Mouse (Mus musculus) liver, embryonic 12.5 days (tissue): ENCODE results near the gene Retn. TPM values are rescaled to one million over a fixed set of nuclear protein-coding genes. Genes with fewer than 3 reads are reported as not detected.

Experiments used
- ATAC-seq: fragments of 200-750 bp; cut with Nextera tagmentation; 2 replicates; pipeline ENCODE4 v1.8.0; 2017; ENCODE audit warnings: moderate number of reproducible peaks, mild to moderate bottlenecking, moderate library complexity
- H3K27ac ChIP-seq: fragments of 300-500 bp; sonication (generic); 2 replicates; pipeline ENCODE4 v1.5.1; 2016; ENCODE audit warnings: mild to moderate bottlenecking
- H3K27me3 ChIP-seq: fragments of 300-500 bp; sonication (generic); replicated peaks from 2 replicates; pipeline ENCODE4 v1.6.1; 2016; ENCODE audit warnings: mild to moderate bottlenecking, moderate library complexity
- H3K36me3 ChIP-seq: fragments of 300-500 bp; sonication (generic); 2 replicates; pipeline ENCODE4 v1.6.1; 2016; ENCODE audit warnings: mild to moderate bottlenecking, moderate library complexity
- H3K4me1 ChIP-seq: fragments of 300-500 bp; sonication (generic); 2 replicates; pipeline ENCODE4 v1.6.1; 2016
- H3K4me2 ChIP-seq: fragments of 300-500 bp; sonication (generic); 2 replicates; pipeline ENCODE4 v1.6.1; 2016; ENCODE audit warnings: mild to moderate bottlenecking, moderate library complexity
- H3K4me3 ChIP-seq: fragments of 300-500 bp; sonication (generic); 2 replicates; pipeline ENCODE4 v1.5.1; 2016; ENCODE audit warnings: mild to moderate bottlenecking, moderate library complexity
- H3K9ac ChIP-seq: fragments of 300-500 bp; sonication (generic); 2 replicates; pipeline ENCODE4 v1.6.1; 2016; ENCODE audit warnings: mild to moderate bottlenecking, moderate library complexity
- H3K9me3 ChIP-seq: fragments of 300-500 bp; sonication (generic); replicated peaks from 2 replicates; pipeline ENCODE4 v1.6.1; 2016; ENCODE audit warnings: mild to moderate bottlenecking, moderate library complexity
- WGBS: fragments of 180-500 bp; shearing (Covaris S2); methylation state at CpG from one replicate; pipeline ENCODE4 v1.1.7; 2016; ENCODE audit not compliant: insufficient replicate concordance; 5-methylcytosine and 5-hydroxymethylcytosine counted together
- polyA plus RNA-seq: library from polyadenylated mRNA; unstranded; fragments of >200 nt; fragmentation: Nextera tagmentation; extraction: Ambion mirVana; gene quantifications from 2 replicates; pipeline ENCODE4 v1.2.1, GENCODE M21; 2016

Gene Retn
- polyA plus RNA-seq = 0.14 and 0.20 TPM in 2 replicates

GRCm38 (mm10) chr8:3655526-3655925 is at the start of gene Retn:
TSS of gene Retn (plus strand) at chr8:3655770.
- Histone ChIP-seq H3K4me2 (no peak within 1 kb of the TSS), H3K9ac (no peak within 1 kb of the TSS), H3K27me3 (peaks cover 31% of the 10 kb centered on the region), H3K36me3 (no peaks in the 10 kb centered on the region), H3K4me3 (no peak within 1 kb of the TSS), H3K4me1 (0 out of 2 replicates have a peak, but pooled peaks cover 3% of the 10 kb centered on the region), H3K9me3 (no peaks in the 10 kb centered on the region), H3K27ac (no peak within 1 kb of the TSS)
- WGBS = 48% methylated on average over 3 of the region's 3 CpGs
- ATAC-seq = 0 out of 2 replicates have a peak, but pooled peaks have one; percentile 7

- 60% methylated on average over 16 of the region's 16 CpGs for WGBS
- no peak for ATAC-seq
- no peak overlapping the region for H3K4me3 ChIP-seq
- no peak overlapping the region for H3K9ac ChIP-seq
- H3K4me2 ChIP-seq = no peak overlapping the region
- no peaks in the 10 kb centered on the region for H3K9me3 ChIP-seq
- no peak overlapping the region for H3K27ac ChIP-seq
- no peaks in the 10 kb centered on the region for H3K27me3 ChIP-seq
- peaks cover 43% of the 10 kb centered on the region for H3K36me3 ChIP-seq
- no peaks in the 10 kb centered on the region for H3K4me1 ChIP-seq
Measured at GRCm38 (mm10) chr8:3606593-3606992, 49.0 kb upstream of the Retn start.

DNA sequence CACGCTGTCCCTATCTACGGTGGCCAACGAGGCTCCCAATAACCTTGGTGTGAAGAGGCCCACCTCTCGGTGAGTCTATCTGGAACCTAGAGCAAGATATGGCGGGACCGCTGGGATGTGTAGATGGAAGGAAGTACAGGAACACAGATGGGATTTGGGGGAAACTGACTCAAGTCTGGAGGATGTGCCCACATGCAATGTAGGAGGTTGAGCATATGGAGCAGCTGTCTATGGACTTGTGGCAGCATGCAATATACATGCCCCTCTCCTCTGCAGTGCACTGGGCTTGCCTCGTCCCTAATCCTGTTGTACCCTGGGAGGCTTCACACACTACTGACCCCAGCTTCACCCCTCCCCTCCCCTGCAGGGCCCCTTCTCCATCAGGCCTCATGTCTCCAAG is 47.7 kb upstream of the Retn start:
- 83% methylated on average over 7 of the region's 7 CpGs for WGBS
- no peaks in the 10 kb centered on the region for H3K27me3 ChIP-seq
- no peak overlapping the region for H3K9ac ChIP-seq
- H3K4me1 ChIP-seq = no peaks in the 10 kb centered on the region
- no peak overlapping the region for H3K4me3 ChIP-seq
- H3K4me2 ChIP-seq = no peak overlapping the region
- H3K27ac ChIP-seq = no peak overlapping the region
- peaks cover 56% of the 10 kb centered on the region for H3K36me3 ChIP-seq
- no peak for ATAC-seq
- no peaks in the 10 kb centered on the region for H3K9me3 ChIP-seq

DNA sequence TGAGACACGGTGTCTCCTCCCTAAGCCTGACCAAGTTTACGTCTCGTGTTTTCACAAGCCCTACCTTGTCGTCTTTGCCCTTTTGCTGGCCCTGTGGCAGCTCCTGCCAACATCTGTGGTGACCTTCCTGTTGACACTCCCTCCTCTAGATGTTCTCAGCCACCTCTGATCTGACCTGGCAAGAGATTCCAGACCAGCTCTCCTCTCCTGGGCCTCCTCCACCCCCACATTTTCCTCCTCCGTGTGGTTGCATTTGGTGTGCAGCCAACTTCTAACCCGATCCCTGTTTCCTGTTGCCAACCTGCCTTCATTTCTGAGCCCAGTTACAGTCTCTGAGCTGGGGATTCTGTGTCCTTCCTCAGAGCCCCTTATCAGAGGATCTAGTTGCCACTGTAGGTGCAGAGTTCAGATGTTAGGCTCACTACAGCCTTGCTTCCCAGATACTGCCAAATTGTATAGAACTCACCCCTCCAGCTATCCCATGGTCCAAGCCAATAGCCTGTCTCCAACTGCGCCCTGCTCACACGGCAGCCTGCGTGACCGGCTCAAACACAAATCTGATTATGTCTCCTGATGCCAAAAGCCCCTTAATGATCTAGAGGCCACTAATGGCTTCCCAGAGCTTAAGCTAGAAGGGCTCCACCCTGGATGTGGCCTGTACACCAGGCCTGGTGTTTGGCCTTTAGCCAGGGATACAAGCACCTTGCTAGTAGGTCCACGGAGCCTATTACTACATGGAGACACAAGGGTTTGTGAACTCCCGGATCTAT is 46.3 kb upstream of the Retn start:
- no peak for ATAC-seq

DNA sequence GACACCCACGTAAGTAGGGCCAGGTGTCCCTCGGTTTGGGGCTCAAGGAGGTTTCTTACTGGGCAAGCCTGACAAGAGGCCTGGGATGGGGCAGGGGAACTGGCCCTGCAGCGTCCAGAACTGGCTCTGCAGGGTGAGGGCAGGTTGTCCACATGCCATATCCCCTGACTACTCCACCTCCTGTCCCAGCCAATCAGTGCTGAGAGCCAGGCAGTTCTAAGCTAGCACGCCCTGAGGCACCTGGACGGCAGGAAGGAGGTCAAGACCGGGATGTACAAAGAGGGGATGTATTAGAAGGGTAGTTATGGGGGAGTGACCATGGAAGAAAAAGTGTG is 45.8 kb upstream of the Retn start:
- no peaks in the 10 kb centered on the region for H3K9me3 ChIP-seq
- 87% methylated on average over 6 of the region's 6 CpGs for WGBS
- H3K27ac ChIP-seq = no peak overlapping the region
- H3K36me3 ChIP-seq = peaks cover 75% of the 10 kb centered on the region
- H3K27me3 ChIP-seq = no peaks in the 10 kb centered on the region
- no peak overlapping the region for H3K9ac ChIP-seq
- no peaks in the 10 kb centered on the region for H3K4me1 ChIP-seq
- no peak overlapping the region for H3K4me3 ChIP-seq
- H3K4me2 ChIP-seq = no peak overlapping the region
- ATAC-seq = no peak

More for the DNA sequence above, 46.3 kb upstream of the Retn start:
- 83% methylated on average over 12 of the region's 12 CpGs for WGBS
- no peak overlapping the region for H3K4me3 ChIP-seq
- H3K27ac ChIP-seq = no peak overlapping the region
- no peaks in the 10 kb centered on the region for H3K4me1 ChIP-seq
- H3K9ac ChIP-seq = no peak overlapping the region
- H3K4me2 ChIP-seq = no peak overlapping the region
- H3K9me3 ChIP-seq = no peaks in the 10 kb centered on the region
- H3K36me3 ChIP-seq = peaks cover 70% of the 10 kb centered on the region
- H3K27me3 ChIP-seq = no peaks in the 10 kb centered on the region

- Histone ChIP-seq H3K27me3 (no peaks in the 10 kb centered on the region), H3K4me3 (peak within 1 kb of the TSS; percentile 80), H3K4me1 (peaks cover 21% of the 10 kb centered on the region), H3K36me3 (peaks cover 26% of the 10 kb centered on the region), H3K4me2 (peak within 1 kb of the TSS; percentile 79), H3K27ac (no peak within 1 kb of the TSS), H3K9me3 (no peaks in the 10 kb centered on the region), H3K9ac (peak within 1 kb of the TSS; percentile 77)
- ATAC-seq = peak; percentile 97
- WGBS = under 1% methylated on average over 37 of the region's 37 CpGs
Measured at GRCm38 (mm10) chr8:3621199-3621970, 34.2 kb upstream of the Retn start, which contains the start of the genes Xab2 and Pet100. TSS of gene Xab2 (minus strand) at chr8:3621316. TSS of gene Pet100 (plus strand) at chr8:3621548.

DNA sequence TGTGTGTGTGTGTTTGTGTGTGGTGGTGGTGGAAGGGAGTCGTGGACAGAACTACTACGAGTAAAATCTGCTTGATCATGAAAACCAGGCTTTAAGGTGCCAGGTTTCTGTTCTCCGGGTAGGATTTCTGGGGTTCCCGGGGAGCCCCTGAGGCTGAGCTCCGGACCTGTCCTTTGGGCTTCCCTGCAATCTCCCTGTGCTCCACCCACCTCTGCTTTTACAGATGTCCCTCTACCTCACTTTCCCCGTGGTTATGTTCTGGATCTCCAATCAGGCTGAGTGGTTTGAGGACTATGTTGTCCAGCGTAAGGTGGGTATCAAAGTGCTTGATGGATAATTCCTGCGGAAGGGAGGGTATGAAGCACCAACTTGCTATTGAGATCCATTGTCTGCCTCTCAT is 33.5 kb upstream of the Retn start:
- Histone ChIP-seq H3K4me1 (peaks cover 21% of the 10 kb centered on the region), H3K9ac (peak overlapping the region; percentile 77), H3K4me3 (peak overlapping the region; percentile 80), H3K27ac (no peak overlapping the region), H3K9me3 (no peaks in the 10 kb centered on the region), H3K36me3 (peaks cover 19% of the 10 kb centered on the region), H3K4me2 (peak overlapping the region; percentile 79), H3K27me3 (no peaks in the 10 kb centered on the region)
- ATAC-seq = no peak
- WGBS = 51% methylated on average over 8 of the region's 8 CpGs

DNA sequence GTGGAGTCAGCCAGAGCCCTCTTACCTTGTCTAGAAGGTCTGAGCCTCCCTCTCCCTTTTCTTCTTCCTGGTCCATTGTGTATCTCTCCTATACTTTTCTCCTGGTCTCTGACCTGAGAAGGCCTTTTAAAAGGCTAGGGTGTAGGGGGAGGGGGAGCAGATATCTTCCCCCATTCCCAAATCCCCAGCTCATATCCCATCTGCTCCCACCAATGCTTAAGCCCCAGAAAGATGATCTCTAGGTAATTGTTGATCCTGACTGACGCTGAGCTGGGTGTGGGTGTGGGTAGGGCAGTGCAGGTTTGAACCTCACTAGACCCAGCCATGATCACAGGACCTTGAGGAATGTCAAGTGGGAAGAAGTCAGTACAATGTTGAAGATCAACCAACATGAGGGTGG is 30.1 kb upstream of the Retn start, which contains the start of gene Pcp2:
Gene Pcp2, minus strand, starts transcription at position 101 of the 400 bp plus-strand sequence.
- Histone ChIP-seq H3K4me2 (no peak within 1 kb of the TSS), H3K27me3 (0 out of 2 replicates have a peak, but pooled peaks cover 4% of the 10 kb centered on the region), H3K4me1 (peaks cover 13% of the 10 kb centered on the region), H3K4me3 (no peak within 1 kb of the TSS), H3K36me3 (no peaks in the 10 kb centered on the region), H3K9me3 (no peaks in the 10 kb centered on the region), H3K27ac (no peak within 1 kb of the TSS), H3K9ac (no peak within 1 kb of the TSS)
- 72% methylated on average over 1 of the region's 1 CpGs for WGBS
- ATAC-seq = no peak

- Histone ChIP-seq H3K36me3 (no peaks in the 10 kb centered on the region), H3K9ac (no peak overlapping the region), H3K9me3 (no peaks in the 10 kb centered on the region), H3K27me3 (0 out of 2 replicates have a peak, but pooled peaks cover 4% of the 10 kb centered on the region), H3K4me1 (peaks cover 21% of the 10 kb centered on the region), H3K4me2 (no peak overlapping the region), H3K27ac (no peak overlapping the region), H3K4me3 (no peak overlapping the region)
- ATAC-seq = no peak
- WGBS = 26% methylated on average over 5 of the region's 5 CpGs
Measured at GRCm38 (mm10) chr8:3626971-3627370, 28.6 kb upstream of the Retn start.

DNA sequence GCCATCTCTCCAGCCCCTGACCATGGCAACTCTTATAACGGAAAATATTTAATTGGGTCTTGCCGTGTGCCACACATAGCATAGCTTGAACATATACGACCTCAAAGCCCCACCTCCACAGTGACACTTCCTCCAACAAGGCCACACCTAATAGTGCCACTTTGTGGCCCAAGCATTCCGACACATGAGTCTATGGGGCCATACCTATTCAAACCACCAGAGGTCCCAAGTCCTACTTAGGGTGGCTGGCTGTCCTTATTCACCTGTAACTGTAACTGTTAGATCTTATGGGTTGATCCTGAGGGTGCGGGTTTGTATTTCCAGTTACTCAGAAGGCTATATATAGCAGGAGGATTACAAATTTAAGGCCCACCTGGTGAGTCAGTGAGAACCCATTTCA is 27.6 kb upstream of the Retn start:
- WGBS = 34% methylated on average over 5 of the region's 5 CpGs
- no peak overlapping the region for H3K4me3 ChIP-seq
- H3K4me2 ChIP-seq = no peak overlapping the region
- 0 out of 2 replicates have a peak, but pooled peaks cover 4% of the 10 kb centered on the region for H3K27me3 ChIP-seq
- H3K4me1 ChIP-seq = peaks cover 23% of the 10 kb centered on the region
- H3K9ac ChIP-seq = no peak overlapping the region
- no peak for ATAC-seq
- peaks cover 2% of the 10 kb centered on the region for H3K36me3 ChIP-seq
- H3K27ac ChIP-seq = no peak overlapping the region
- H3K9me3 ChIP-seq = no peaks in the 10 kb centered on the region

GRCm38 (mm10) chr8:3630647-3631477 is 24.7 kb upstream of the Retn start, which contains the start of gene Stxbp2:
TSS of gene Stxbp2 (plus strand) at chr8:3630955.
- ATAC-seq = peak; percentile 91
- Histone ChIP-seq H3K4me2 (peak within 1 kb of the TSS; percentile 85), H3K27me3 (0 out of 2 replicates have a peak, but pooled peaks cover 4% of the 10 kb centered on the region), H3K9me3 (no peaks in the 10 kb centered on the region), H3K4me1 (peaks cover 23% of the 10 kb centered on the region), H3K9ac (peak within 1 kb of the TSS; percentile 77), H3K4me3 (peak within 1 kb of the TSS; percentile 80), H3K27ac (peak within 1 kb of the TSS; percentile 66), H3K36me3 (peaks cover 30% of the 10 kb centered on the region)
- 5% methylated on average over 47 of the region's 47 CpGs for WGBS
